Mouse (Mus musculus) liver, postnatal 0 days (tissue): ENCODE measurements around the gene Pdcd1lg2. TPM values are rescaled to one million over a fixed set of nuclear protein-coding genes. Genes with fewer than 3 reads are reported as not detected.

Experiments used
- ATAC-seq: fragments of 200-750 bp; cut with Nextera tagmentation; 2 replicates; pipeline ENCODE4 v1.8.0; 2017; ENCODE audit warnings: mild to moderate bottlenecking, moderate library complexity
- DNase-seq: peaks from one replicate; pipeline ENCODE4 v3.0.0-alpha.2; 2016
- H3K27ac ChIP-seq: fragments of 300-500 bp; sonication (generic); 2 replicates; pipeline ENCODE4 v1.5.1; 2014; ENCODE audit warnings: antibody characterized with exemption, moderate library complexity, mild to moderate bottlenecking, low read depth
- H3K27me3 ChIP-seq: fragments of 300-500 bp; sonication (generic); 2 replicates; pipeline ENCODE4 v1.6.1; 2014; ENCODE audit warnings: low read length, control low read depth, mixed read lengths; ENCODE audit not compliant: insufficient read depth
- H3K36me3 ChIP-seq: fragments of 300-500 bp; sonication (generic); replicated peaks from 2 replicates; pipeline ENCODE4 v1.6.1; 2014; ENCODE audit warnings: mild to moderate bottlenecking, control low read depth, low read length, moderate library complexity, mixed read lengths; ENCODE audit not compliant: insufficient read depth
- H3K4me1 ChIP-seq: fragments of 300-500 bp; sonication (generic); 2 replicates; pipeline ENCODE4 v1.6.1; 2014; ENCODE audit warnings: antibody characterized with exemption, mild to moderate bottlenecking, control low read depth; ENCODE audit not compliant: insufficient read depth
- H3K4me2 ChIP-seq: fragments of 300-500 bp; sonication (generic); 2 replicates; pipeline ENCODE4 v1.6.1; 2014; ENCODE audit warnings: low read depth, mild to moderate bottlenecking, low read length, moderate library complexity, mixed read lengths
- H3K4me3 ChIP-seq: fragments of 300-500 bp; sonication (generic); 2 replicates; pipeline ENCODE4 v1.5.1; 2014; ENCODE audit warnings: low read depth, low read length
- H3K9ac ChIP-seq: fragments of 300-500 bp; sonication (generic); replicated peaks from 2 replicates; pipeline ENCODE4 v1.6.1; 2014; ENCODE audit warnings: mild to moderate bottlenecking, moderate library complexity
- H3K9me3 ChIP-seq: fragments of 300-500 bp; sonication (generic); 2 replicates; pipeline ENCODE4 v1.6.1; 2016; ENCODE audit warnings: mild to moderate bottlenecking, control low read depth, low read length, mixed read lengths
- CTCF ChIP-seq: sonication (generic); IDR thresholded peaks from 2 replicates; pipeline ENCODE4 v1.5.1; 2016; ENCODE audit warnings: antibody characterized with exemption, low read depth
- EP300 ChIP-seq: IDR thresholded peaks from 2 replicates; pipeline ENCODE4 v1.6.1; 2016; ENCODE audit warnings: antibody characterized with exemption, low read depth, mild to moderate bottlenecking
- WGBS: fragments of 180-500 bp; shearing (Covaris S2); extraction: QIAGEN DNeasy Blood & Tissue Kit; methylation state at CpG from one replicate; pipeline ENCODE4 v1.1.7; 2014; ENCODE audit not compliant: insufficient replicate concordance; 5-methylcytosine and 5-hydroxymethylcytosine counted together
- polyA plus RNA-seq: library from polyadenylated mRNA; unstranded; fragments of >200 nt; fragmentation: Nextera tagmentation; extraction: Ambion mirVana; gene quantifications from 2 replicates; pipeline ENCODE4 v1.2.1, GENCODE M21; 2015

Pdcd1lg2 gene
- polyA plus RNA-seq, 1 experiment from 2014 or later: not detected

DNA sequence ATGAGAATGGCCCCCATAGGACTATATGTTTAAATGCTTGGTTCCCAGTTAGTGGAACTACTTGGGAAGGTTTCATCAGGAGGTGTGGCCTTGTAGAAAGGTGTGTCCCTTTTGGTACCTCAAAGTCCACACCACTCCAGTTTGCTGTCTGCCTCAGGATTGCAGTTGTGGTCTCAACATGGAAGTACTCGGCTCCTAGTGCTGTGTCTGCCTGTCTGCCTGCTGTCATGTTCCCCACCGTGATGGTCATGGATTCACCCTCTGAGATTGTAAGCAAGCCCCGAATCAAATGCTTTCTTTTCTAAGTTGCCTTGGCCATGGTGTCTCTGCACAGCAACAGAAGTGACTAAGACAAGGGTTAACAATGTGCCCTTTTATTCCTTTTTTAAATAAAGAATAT, 103.4 kb downstream of the Pdcd1lg2 start:
- H3K9ac ChIP-seq: no peak overlapping the region
- no peak for DNase-seq
- no peak overlapping the region for H3K4me3 ChIP-seq
- H3K27me3 ChIP-seq: no peaks in the 10 kb centered on the region
- no peaks in the 10 kb centered on the region for H3K9me3 ChIP-seq
- no peaks in the 10 kb centered on the region for H3K4me1 ChIP-seq
- no peak overlapping the region for H3K4me2 ChIP-seq
- no peak for ATAC-seq
- no peak for TF ChIP-seq EP300
- no peak for TF ChIP-seq CTCF
- 88% methylated on average over 3 of the region's 3 CpGs for WGBS
- no peak overlapping the region for H3K27ac ChIP-seq
- H3K36me3 ChIP-seq: peaks cover 6% of the 10 kb centered on the region; the same call in 1 of the 2 replicates

DNA sequence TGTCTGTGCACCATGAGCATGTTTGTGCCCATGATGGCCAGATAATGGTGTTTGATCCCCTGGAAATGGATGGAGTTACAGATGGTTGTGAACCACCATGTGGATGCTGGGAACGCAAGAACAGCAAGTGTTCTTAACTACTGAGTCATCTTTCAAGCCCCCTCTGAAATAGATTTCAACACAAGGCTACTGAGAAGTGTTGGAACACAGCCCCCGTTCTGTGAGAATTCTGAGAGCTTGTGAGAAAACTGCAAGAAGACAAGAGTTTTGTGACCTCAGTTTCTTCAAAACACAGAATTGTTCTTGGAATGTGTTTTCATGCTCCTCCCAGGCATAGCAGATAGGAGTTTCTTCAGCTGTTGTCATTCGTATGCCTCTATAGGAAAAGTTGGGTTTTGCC, 104.7 kb downstream of the Pdcd1lg2 start:
- DNase-seq (no peak), ATAC-seq (no peak)
- H3K4me1 ChIP-seq: 0 out of 2 replicates have a peak, but pooled peaks cover under 1% of the 10 kb centered on the region
- H3K4me3 ChIP-seq: no peak overlapping the region
- no peaks in the 10 kb centered on the region for H3K27me3 ChIP-seq
- no peaks in the 10 kb centered on the region for H3K9me3 ChIP-seq
- TF ChIP-seq EP300: no peak
- H3K36me3 ChIP-seq: peaks cover 6% of the 10 kb centered on the region; the same call in 1 of the 2 replicates
- H3K27ac ChIP-seq: no peak overlapping the region
- 90% methylated on average over 3 of the region's 3 CpGs for WGBS
- H3K9ac ChIP-seq: no peak overlapping the region
- H3K4me2 ChIP-seq: no peak overlapping the region

DNA sequence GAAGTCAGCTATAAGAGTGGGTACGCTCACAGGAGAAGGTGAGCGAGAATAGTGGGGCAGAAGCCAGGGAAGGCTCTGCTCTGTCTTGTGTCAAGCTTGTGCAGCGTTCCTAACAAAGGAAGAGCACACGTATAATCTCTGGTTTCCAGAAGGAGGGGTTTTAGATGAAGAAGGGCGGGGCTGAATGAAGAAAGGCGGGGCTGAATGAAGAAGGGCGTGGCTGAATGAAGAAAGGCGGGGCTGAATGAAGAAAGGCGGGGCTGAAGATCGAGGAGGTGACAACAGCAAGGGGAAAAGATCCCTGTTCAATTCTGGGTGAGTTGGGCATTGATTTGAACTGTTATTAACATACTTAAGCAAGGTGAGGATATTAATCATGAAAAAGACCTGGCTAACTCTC, 105.3 kb downstream of the Pdcd1lg2 start:
- WGBS: 79% methylated on average over 10 of the region's 10 CpGs
- ATAC-seq (no peak), DNase-seq (no peak)
- Histone ChIP-seq H3K4me3 (no peak overlapping the region), H3K27me3 (no peaks in the 10 kb centered on the region), H3K27ac (no peak overlapping the region), H3K9ac (no peak overlapping the region), H3K9me3 (no peaks in the 10 kb centered on the region), H3K4me2 (no peak overlapping the region), H3K4me1 (peaks cover 6% of the 10 kb centered on the region), H3K36me3 (peaks cover 6% of the 10 kb centered on the region; the same call in 1 of the 2 replicates)
- no peak for TF ChIP-seq EP300
- no peak for TF ChIP-seq CTCF

GRCm38 (mm10) chr19:29518409-29518808, 107.7 kb downstream of the Pdcd1lg2 start:
- Histone ChIP-seq H3K27ac (no peak overlapping the region), H3K9ac (no peak overlapping the region), H3K9me3 (no peaks in the 10 kb centered on the region), H3K4me1 (peaks cover 13% of the 10 kb centered on the region), H3K4me3 (no peak overlapping the region), H3K27me3 (no peaks in the 10 kb centered on the region), H3K4me2 (no peak overlapping the region), H3K36me3 (peaks cover 6% of the 10 kb centered on the region; the same call in 1 of the 2 replicates)
- TF ChIP-seq CTCF (no peak), EP300 (no peak)
- ATAC-seq (no peak), DNase-seq (no peak)
- WGBS: 88% methylated on average over 7 of the region's 7 CpGs

DNA sequence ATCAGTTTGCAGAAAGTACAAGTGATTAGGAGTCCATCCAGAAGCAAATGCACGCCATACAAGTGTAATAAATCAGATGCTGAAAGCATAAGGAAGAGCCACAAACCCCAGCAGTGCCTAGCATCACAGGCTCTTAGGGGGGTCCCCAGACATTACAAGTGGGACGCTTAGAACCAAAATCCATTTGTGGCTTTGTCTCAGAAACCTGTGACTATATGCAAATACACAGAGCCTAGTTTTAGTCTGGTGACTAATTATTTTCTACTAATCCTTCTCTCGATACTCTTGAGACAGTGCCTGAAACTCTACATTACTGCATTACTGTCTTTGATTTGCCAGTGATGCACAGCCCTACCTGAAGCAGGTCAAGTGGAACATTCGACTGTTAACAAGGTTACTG, 108.2 kb downstream of the Pdcd1lg2 start:
- Histone ChIP-seq H3K4me1 (peaks cover 13% of the 10 kb centered on the region), H3K27me3 (no peaks in the 10 kb centered on the region), H3K4me3 (no peak overlapping the region), H3K4me2 (no peak overlapping the region), H3K36me3 (peaks cover 6% of the 10 kb centered on the region; the same call in 1 of the 2 replicates), H3K9ac (no peak overlapping the region), H3K27ac (no peak overlapping the region), H3K9me3 (no peaks in the 10 kb centered on the region)
- TF ChIP-seq CTCF (no peak), EP300 (no peak)
- DNase-seq: no peak
- WGBS: 71% methylated on average over 4 of the region's 4 CpGs
- ATAC-seq: no peak

Other genes with a start within 250 kb of the Pdcd1lg2 start
- 5.6 and 6.0 TPM in 2 replicates for gene Jak2, start 159.1 kb upstream of the Pdcd1lg2 start, polyA plus RNA-seq
- 1.2 TPM in 2 replicates for gene Insl6, start 85.6 kb upstream of the Pdcd1lg2 start, polyA plus RNA-seq
- gene Rln1, start 76.2 kb upstream of the Pdcd1lg2 start, polyA plus RNA-seq: not detected in 2 replicates
- 23.8 and 25.0 TPM in 2 replicates for gene Plgrkt, start 43.5 kb upstream of the Pdcd1lg2 start, polyA plus RNA-seq
- gene Cd274, start 43.5 kb upstream of the Pdcd1lg2 start, polyA plus RNA-seq: 0.76 and 1.2 TPM in 2 replicates
- gene Ric1, start 111.4 kb downstream of the Pdcd1lg2 start, polyA plus RNA-seq: 7.8 and 7.9 TPM in 2 replicates
- 4.1 and 4.3 TPM in 2 replicates for gene Ermp1, start 237.5 kb downstream of the Pdcd1lg2 start, polyA plus RNA-seq